Mouse (Mus musculus) granulocyte monocyte progenitor cell, adult 5-6 weeks (primary cell): ENCODE results near the gene Slc25a35. TPM values are rescaled to one million over a fixed set of nuclear protein-coding genes. Genes with fewer than 3 reads are reported as not detected.
"Not testable (repeated sequence)": the region's sequence is repeated elsewhere in the genome, so short reads cannot be mapped to it uniquely, and the experiment has no call there.

Source experiments
- ATAC-seq: replicated peaks from 2 replicates; pipeline ENCODE4 v1.8.0; 2016; ENCODE audit warnings: mild to moderate bottlenecking, moderate TSS enrichment, inconsistent platforms; ENCODE audit not compliant: poor library complexity, severe bottlenecking
- total RNA-seq, 2 experiments: library from RNA; stranded (forward) in 1 of 2; stranded (reverse) in 1 of 2; fragments of 200-712, 200-1000 nt in 1 of 2; fragments of >200 nt in 1 of 2; fragmentation: Nextera tagmentation in 1 of 2; gene quantifications; 2 replicates each; pipeline ENCODE4 v1.2.3; 2014 to 2017

The Slc25a35 gene
- total RNA-seq, 2 experiments from 2014 or later: 1.1 to 5.6 TPM

DNA sequence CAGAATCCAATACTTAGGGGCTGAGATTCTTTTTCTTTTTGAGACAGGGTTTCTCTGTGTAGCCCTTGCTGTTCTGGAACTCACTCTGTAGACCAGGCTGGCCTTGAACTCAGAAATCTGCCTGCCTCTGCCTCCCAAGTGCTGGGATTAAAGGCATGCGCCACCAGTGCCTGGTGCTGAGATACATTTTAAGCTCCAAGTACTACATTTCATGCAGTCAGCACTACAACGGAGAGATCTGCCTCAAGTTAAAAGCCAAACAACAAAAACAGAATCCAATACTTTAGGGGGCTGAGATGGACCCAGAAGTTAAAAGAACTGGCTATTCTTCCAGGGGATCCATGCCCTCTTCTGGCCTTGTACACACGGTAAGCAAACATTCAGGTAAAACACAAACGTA is 34.9 kb downstream of the Slc25a35 start:
- not testable (repeated sequence) for ATAC-seq

DNA sequence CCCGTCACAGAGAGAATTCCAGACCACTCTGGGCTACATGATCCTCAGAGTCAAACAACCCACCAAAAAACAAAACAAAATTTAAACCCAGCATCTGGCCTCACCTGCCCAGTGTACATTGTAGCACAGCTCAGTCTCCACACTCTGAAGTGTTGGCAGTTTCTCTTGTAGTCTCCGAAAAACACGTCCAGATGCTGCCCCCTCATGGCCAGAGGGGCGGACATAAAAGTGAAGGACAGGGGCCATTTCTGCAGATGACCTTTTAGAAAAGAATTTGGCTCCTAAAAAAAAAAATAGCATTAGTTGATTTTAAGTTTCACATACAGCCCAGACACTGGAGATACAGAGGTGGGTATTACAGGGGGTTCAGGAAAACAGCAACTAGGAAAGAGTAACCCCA is 35.7 kb downstream of the Slc25a35 start:
- no peak for ATAC-seq

DNA sequence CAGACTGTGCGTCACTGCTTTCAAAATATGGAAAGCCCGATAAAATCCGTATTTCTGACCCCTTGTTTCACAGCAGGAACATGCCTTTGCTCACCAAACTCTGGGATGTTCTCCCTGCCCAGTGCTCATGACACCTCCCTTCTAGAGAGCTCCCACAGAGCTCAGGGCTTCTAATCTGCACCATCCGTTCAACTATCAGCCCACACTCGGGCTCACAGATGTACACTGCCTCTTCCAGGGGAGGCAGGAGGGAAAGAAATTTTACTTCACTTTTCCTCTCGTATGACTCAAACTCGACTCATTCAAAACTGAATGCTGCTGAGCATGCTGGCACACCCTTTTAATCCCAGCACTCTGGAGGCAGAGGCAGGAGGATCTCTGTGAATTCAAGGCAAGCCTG is 37.3 kb downstream of the Slc25a35 start:
- ATAC-seq: no peak

DNA sequence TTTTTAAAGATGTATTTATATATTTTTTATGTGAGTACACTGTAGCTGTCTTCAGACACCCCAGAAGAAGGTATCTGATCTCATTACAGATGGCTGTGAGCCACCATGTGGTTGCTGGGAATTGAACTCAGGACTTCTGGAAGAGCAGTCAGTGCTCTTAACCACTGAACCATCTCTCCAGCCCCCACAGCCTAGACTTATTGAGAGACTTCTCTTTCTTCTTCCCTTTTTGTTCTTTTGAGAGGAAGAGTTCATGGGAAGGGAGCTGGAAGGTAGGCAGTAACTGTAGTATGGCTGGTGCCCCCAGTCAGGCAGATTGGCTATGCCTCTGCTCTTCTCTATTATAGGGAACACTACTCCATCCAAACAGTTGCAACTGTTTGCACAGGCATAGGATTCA is 38.6 kb downstream of the Slc25a35 start:
- not testable (repeated sequence) for ATAC-seq

GRCm38 (mm10) chr11:69008182-69009121 is 40.5 kb downstream of the Slc25a35 start, which contains the start of gene Pfas:
Gene Pfas (minus strand): TSS chr11:69008460.
- ATAC-seq: peak; percentile 94

- no peak for ATAC-seq
These were observed 41.6 kb downstream of the Slc25a35 start for GRCm38 (mm10) chr11:69009508-69009907.

- no peak for ATAC-seq
These were observed 42.7 kb downstream of the Slc25a35 start for GRCm38 (mm10) chr11:69010400-69011323.

GRCm38 (mm10) chr11:69011445-69011844 is 43.5 kb downstream of the Slc25a35 start:
- ATAC-seq: not testable (repeated sequence)

- ATAC-seq: peak; percentile 56
These were observed 44.2 kb downstream of the Slc25a35 start for GRCm38 (mm10) chr11:69012071-69012601.

DNA sequence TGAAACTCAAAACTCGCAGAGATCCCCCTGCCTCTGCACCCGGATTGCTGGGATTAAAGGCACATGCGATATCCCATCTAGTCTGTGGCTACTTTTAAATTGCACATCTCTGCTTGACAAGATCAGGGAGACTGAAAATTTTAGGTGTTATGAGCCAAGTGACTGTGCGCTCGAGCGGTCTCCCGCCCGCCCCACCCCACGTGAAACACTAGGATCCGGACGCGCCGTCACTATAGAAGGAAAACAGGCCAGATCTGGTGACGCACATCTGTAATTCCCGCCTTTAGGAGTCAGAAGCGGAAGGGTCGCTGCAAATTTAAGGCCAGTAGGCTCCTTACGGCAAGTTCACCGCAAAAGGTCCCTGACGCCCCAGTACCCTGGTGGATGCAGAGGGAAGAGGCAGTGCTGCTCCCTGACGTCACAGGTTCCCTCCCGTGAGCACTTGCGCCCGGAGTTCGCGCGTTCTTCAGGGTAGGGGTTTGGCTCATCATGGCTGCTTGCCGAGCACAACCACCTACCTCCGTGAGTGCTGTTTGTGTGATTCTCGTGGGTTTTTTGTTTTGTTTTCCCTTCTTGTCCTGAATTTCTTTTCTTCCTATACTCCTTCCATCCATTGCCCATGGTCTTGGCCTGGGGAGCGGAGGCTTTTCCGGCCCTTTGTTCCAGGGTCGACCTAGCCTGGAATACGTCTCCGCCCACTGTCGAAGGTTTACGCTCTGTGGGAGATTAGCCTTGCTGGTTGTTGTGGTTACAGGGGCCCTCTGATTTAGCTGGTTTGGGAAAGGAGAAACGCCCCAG is 47.9 kb downstream of the Slc25a35 start, which contains the start of gene Ctc1:
Gene Ctc1, plus strand, starts transcription at position 268 of the 798 bp plus-strand sequence.
- peak; percentile 95 for ATAC-seq

GRCm38 (mm10) chr11:69016755-69017154 is 48.8 kb downstream of the Slc25a35 start:
- no peak for ATAC-seq

- no peak for ATAC-seq
These were observed 52.8 kb downstream of the Slc25a35 start for GRCm38 (mm10) chr11:69020691-69021090.

Other genes with a start within 250 kb of the Slc25a35 start
- 18.9 and 24.5 TPM in 2 replicates for gene Ndel1, start 96.3 kb upstream of the Slc25a35 start, total RNA-seq (2014; fragmentation: Nextera tagmentation)
- 41.7 and 42.7 TPM in 2 replicates for gene Ndel1, start 96.3 kb upstream of the Slc25a35 start, total RNA-seq (2017)
- gene Rnf222, start 79.6 kb upstream of the Slc25a35 start, total RNA-seq (2014; fragmentation: Nextera tagmentation): not detected in 2 replicates
- not detected in 2 replicates for gene Rnf222, start 79.6 kb upstream of the Slc25a35 start, total RNA-seq (2017)
- 5,141 and 5,287 TPM in 2 replicates for gene Rpl26, start 66.5 kb upstream of the Slc25a35 start, total RNA-seq (2014; fragmentation: Nextera tagmentation)
- 5,847 and 6,613 TPM in 2 replicates for gene Rpl26, start 66.5 kb upstream of the Slc25a35 start, total RNA-seq (2017)
- gene Odf4, start 41.0 kb upstream of the Slc25a35 start, total RNA-seq (2014; fragmentation: Nextera tagmentation): not detected in 2 replicates
- not detected in 2 replicates for gene Odf4, start 41.0 kb upstream of the Slc25a35 start, total RNA-seq (2017)
- 0.30 TPM in 1 of 2 replicates, not detected in the other for gene Arhgef15, start 10.7 kb upstream of the Slc25a35 start, total RNA-seq (2014; fragmentation: Nextera tagmentation)
- 0.04 and 0.05 TPM in 2 replicates for gene Arhgef15, start 10.7 kb upstream of the Slc25a35 start, total RNA-seq (2017)
- 87.2 and 120 TPM in 2 replicates for gene Rangrf, start 7.1 kb downstream of the Slc25a35 start, total RNA-seq (2014; fragmentation: Nextera tagmentation)
- 47.6 and 56.5 TPM in 2 replicates for gene Rangrf, start 7.1 kb downstream of the Slc25a35 start, total RNA-seq (2017)
- gene Pfas, start 40.3 kb downstream of the Slc25a35 start, total RNA-seq (2014; fragmentation: Nextera tagmentation): 47.3 and 48.4 TPM in 2 replicates
- 45.5 and 56.2 TPM in 2 replicates for gene Pfas, start 40.3 kb downstream of the Slc25a35 start, total RNA-seq (2017)
- gene Ctc1, start 47.8 kb downstream of the Slc25a35 start, total RNA-seq (2014; fragmentation: Nextera tagmentation): 50.3 and 66.2 TPM in 2 replicates
- gene Ctc1, start 47.8 kb downstream of the Slc25a35 start, total RNA-seq (2017): 17.1 and 22.4 TPM in 2 replicates
- 80.2 and 105 TPM in 2 replicates for gene Aurkb, start 77.5 kb downstream of the Slc25a35 start, total RNA-seq (2014; fragmentation: Nextera tagmentation)
- gene Aurkb, start 77.5 kb downstream of the Slc25a35 start, total RNA-seq (2017): 102 and 122 TPM in 2 replicates
- gene Borcs6, start 91.6 kb downstream of the Slc25a35 start, total RNA-seq (2014; fragmentation: Nextera tagmentation): 2.0 and 11.4 TPM in 2 replicates
- 9.4 TPM in 2 replicates for gene Borcs6, start 91.6 kb downstream of the Slc25a35 start, total RNA-seq (2017)
- 15.1 and 48.9 TPM in 2 replicates for gene Tmem107, start 102.7 kb downstream of the Slc25a35 start, total RNA-seq (2014; fragmentation: Nextera tagmentation)
- 10.4 and 24.9 TPM in 2 replicates for gene Tmem107, start 102.7 kb downstream of the Slc25a35 start, total RNA-seq (2017)
- gene Vamp2, start 120.4 kb downstream of the Slc25a35 start, total RNA-seq (2014; fragmentation: Nextera tagmentation): 59.2 and 63.1 TPM in 2 replicates
- gene Vamp2, start 120.4 kb downstream of the Slc25a35 start, total RNA-seq (2017): 7.2 and 8.6 TPM in 2 replicates
- 10.3 and 11.7 TPM in 2 replicates for gene Per1, start 127.1 kb downstream of the Slc25a35 start, total RNA-seq (2014; fragmentation: Nextera tagmentation)
- 9.4 and 9.8 TPM in 2 replicates for gene Per1, start 127.1 kb downstream of the Slc25a35 start, total RNA-seq (2017)
- not detected in 2 replicates for gene Hes7, start 152.3 kb downstream of the Slc25a35 start, total RNA-seq (2014; fragmentation: Nextera tagmentation)
- not detected in 2 replicates for gene Hes7, start 152.3 kb downstream of the Slc25a35 start, total RNA-seq (2017)
- 0.17 TPM in 1 of 2 replicates, not detected in the other for gene 9130213A22Rik, start 154.5 kb downstream of the Slc25a35 start, total RNA-seq (2014; fragmentation: Nextera tagmentation)
- gene 9130213A22Rik, start 154.5 kb downstream of the Slc25a35 start, total RNA-seq (2017): not detected in 2 replicates
- gene Aloxe3, start 157.8 kb downstream of the Slc25a35 start, total RNA-seq (2014; fragmentation: Nextera tagmentation): not detected in 2 replicates
- gene Aloxe3, start 157.8 kb downstream of the Slc25a35 start, total RNA-seq (2017): not detected in 2 replicates
- gene Alox12b, start 188.9 kb downstream of the Slc25a35 start, total RNA-seq (2014; fragmentation: Nextera tagmentation): not detected in 2 replicates
- not detected in 2 replicates for gene Alox12b, start 188.9 kb downstream of the Slc25a35 start, total RNA-seq (2017)
- gene Alox8, start 229.7 kb downstream of the Slc25a35 start, total RNA-seq (2014; fragmentation: Nextera tagmentation): not detected in 2 replicates
- not detected in 2 replicates for gene Alox8, start 229.7 kb downstream of the Slc25a35 start, total RNA-seq (2017)